Mouse (Mus musculus) hindbrain, embryonic 11.5 days (tissue): ENCODE data around the gene Pwp1. TPM values are rescaled to one million over a fixed set of nuclear protein-coding genes. Genes with fewer than 3 reads are reported as not detected.

Experiments used
- ATAC-seq: fragments of 200-750 bp; cut with Nextera tagmentation; 2 replicates; pipeline ENCODE4 v1.8.0; 2017; ENCODE audit warnings: mild to moderate bottlenecking, moderate TSS enrichment, moderate library complexity; ENCODE audit not compliant: low FRiP score
- DNase-seq: peaks from one replicate; pipeline ENCODE4 v3.0.0-alpha.2; 2015; ENCODE audit warnings: low spot score
- H3K27ac ChIP-seq: fragments of 300-500 bp; sonication (generic); 2 replicates; pipeline ENCODE4 v1.5.1; 2014; ENCODE audit warnings: mild to moderate bottlenecking, low read depth, low read length
- H3K27me3 ChIP-seq: fragments of 300-500 bp; sonication (generic); 2 replicates; pipeline ENCODE4 v1.6.1; 2014; ENCODE audit warnings: mild to moderate bottlenecking, low read length, moderate library complexity, mixed read lengths; ENCODE audit not compliant: control insufficient read depth, insufficient read depth
- H3K36me3 ChIP-seq: fragments of 300-500 bp; sonication (generic); 2 replicates; pipeline ENCODE4 v1.6.1; 2014; ENCODE audit warnings: mild to moderate bottlenecking, low read length, moderate library complexity, mixed read lengths; ENCODE audit not compliant: control insufficient read depth, insufficient read depth
- H3K4me1 ChIP-seq: fragments of 300-500 bp; sonication (generic); replicated peaks from 2 replicates; pipeline ENCODE4 v1.6.1; 2014; ENCODE audit warnings: low read length, mixed read lengths; ENCODE audit not compliant: control insufficient read depth, insufficient read depth
- H3K4me2 ChIP-seq: fragments of 300-500 bp; sonication (generic); replicated peaks from 2 replicates; pipeline ENCODE4 v1.6.1; 2014; ENCODE audit warnings: mild to moderate bottlenecking, low read depth, low read length
- H3K4me3 ChIP-seq: fragments of 300-500 bp; sonication (generic); 2 replicates; pipeline ENCODE4 v1.5.1; 2014; ENCODE audit warnings: low read depth, low read length
- H3K9ac ChIP-seq: fragments of 300-500 bp; sonication (generic); 2 replicates; pipeline ENCODE4 v1.6.1; 2014; ENCODE audit warnings: low read depth, low read length
- H3K9me3 ChIP-seq: fragments of 300-500 bp; sonication (generic); 2 replicates; pipeline ENCODE4 v1.6.1; 2016; ENCODE audit warnings: low read length; ENCODE audit not compliant: control insufficient read depth
- WGBS: fragments of 180-500 bp; shearing (Covaris S2); extraction: QIAGEN DNeasy Blood & Tissue Kit; methylation state at CpG from one replicate; pipeline ENCODE4 v1.1.7; 2014; 5-methylcytosine and 5-hydroxymethylcytosine counted together
- polyA plus RNA-seq: library from polyadenylated mRNA; unstranded; fragments of >200 nt; fragmentation: Nextera tagmentation; extraction: Ambion mirVana; gene quantifications from 2 replicates; pipeline ENCODE4 v1.2.1, GENCODE M21; 2014

Pwp1 gene
- polyA plus RNA-seq, 1 experiment from 2014 or later = 91.7 TPM

DNA sequence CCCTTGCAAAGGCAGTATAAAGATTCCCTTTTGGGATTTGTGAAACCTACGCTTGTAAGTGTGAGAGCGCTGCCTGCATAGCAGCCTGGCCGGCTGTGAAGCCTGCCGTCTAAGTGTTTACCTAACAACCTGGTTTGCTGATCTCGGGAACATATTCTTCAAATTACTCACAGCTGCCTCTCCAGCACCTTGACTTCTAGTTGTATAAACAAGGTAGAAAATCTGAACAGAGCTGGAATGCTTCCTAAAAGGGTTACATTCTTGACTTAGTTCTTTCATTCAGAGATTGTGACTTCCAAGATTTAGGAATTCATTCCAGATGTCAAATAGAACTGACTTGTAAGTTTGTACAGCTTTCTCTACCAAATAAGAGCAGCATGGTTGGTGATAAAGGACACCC lies 46.5 kb downstream of the Pwp1 start:
- no peak overlapping the region for H3K27ac ChIP-seq
- 89% methylated on average over 5 of the region's 5 CpGs for WGBS
- no peaks in the 10 kb centered on the region for H3K27me3 ChIP-seq
- H3K9ac ChIP-seq = no peak overlapping the region
- no peaks in the 10 kb centered on the region for H3K9me3 ChIP-seq
- H3K36me3 ChIP-seq = 0 out of 2 replicates have a peak, but pooled peaks cover 2% of the 10 kb centered on the region
- ATAC-seq (no peak), DNase-seq (no peak)
- no peak overlapping the region for H3K4me3 ChIP-seq
- H3K4me1 ChIP-seq = no peaks in the 10 kb centered on the region
- no peak overlapping the region for H3K4me2 ChIP-seq

DNA sequence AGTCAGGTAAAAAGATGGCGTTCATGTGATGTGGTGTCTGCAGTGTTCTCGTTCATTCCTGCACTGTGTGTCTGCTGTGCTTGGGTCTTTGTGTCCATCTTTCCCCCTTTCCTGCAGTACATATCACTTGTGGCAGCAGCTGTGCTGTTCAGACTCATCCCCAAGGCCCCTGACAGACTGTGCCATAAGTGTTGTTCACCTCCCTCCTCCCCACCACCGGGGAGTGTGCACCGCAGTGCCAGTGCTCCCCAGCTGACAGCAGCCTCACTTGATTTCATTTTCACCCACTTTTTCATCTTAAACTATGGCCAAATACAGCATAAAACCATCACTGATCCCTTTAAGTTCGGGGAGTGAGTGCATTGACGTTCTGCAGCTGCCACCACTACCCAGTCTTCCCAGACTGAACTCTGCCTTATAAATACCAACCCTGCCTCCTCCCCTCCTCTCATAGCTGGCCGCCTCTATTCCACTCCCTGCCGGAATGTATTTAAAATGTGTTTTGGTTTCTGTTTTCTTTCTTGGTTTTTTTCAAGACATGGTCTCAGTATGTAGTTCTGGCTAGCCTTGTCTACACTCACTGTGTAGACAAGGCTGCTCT lies 50.7 kb downstream of the Pwp1 start:
- Histone ChIP-seq H3K9me3 (no peaks in the 10 kb centered on the region), H3K9ac (no peak overlapping the region), H3K27ac (no peak overlapping the region), H3K4me1 (no peaks in the 10 kb centered on the region), H3K4me3 (no peak overlapping the region), H3K27me3 (no peaks in the 10 kb centered on the region), H3K36me3 (peaks cover 3% of the 10 kb centered on the region; the same call in 1 of the 2 replicates), H3K4me2 (no peak overlapping the region)
- ATAC-seq = no peak
- WGBS = 91% methylated on average over 8 of the region's 8 CpGs
- DNase-seq = no peak

DNA sequence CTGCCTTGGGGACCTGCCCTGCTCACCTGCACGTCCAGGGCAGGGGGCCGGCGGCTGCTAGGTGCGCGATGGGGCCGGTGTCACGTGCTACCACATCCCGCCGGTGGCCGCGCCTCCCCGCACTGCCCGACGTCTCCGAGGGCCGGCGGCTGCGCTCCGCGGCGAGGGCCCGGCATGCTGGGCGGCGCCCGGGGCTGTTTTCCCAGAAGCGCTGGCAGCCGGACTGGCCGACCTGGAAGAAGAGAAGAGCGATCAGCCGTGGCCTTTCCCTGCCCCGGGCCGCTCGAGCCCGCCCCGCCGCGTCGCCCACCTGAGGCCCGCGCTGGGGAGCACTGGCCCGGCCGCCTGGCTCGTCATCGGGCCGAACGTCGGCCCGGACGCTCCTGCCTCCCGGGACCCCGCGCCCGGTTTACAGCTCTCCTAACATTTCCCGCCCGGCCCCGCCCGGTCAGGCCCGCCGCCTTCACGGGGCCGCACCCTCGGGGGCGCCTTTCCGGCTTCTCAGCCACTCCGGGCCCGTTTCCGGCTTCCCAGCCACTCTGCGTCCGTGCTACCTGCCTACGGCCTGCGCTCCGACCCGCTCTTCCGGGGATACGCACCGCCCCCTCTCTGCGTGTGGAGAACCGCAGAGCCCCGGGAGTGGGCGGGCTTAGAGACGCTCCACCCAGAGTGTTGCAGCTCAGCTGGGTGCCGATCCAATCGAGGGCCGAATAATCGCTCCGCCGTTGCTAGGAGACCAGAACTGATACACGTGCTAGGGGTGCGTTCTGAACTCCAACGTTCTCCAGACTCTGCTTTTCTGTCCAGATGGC lies 87.4 kb downstream of the Pwp1 start, which contains the start of gene Prdm4:
Gene Prdm4 (minus strand): TSS at position 645 of the 812 bp plus-strand sequence.
- Histone ChIP-seq H3K9ac (peak within 1 kb of the TSS; percentile 90), H3K4me2 (peak within 1 kb of the TSS; percentile 78), H3K9me3 (no peaks in the 10 kb centered on the region), H3K4me3 (peak within 1 kb of the TSS; percentile 95), H3K36me3 (no peaks in the 10 kb centered on the region), H3K27me3 (no peaks in the 10 kb centered on the region), H3K27ac (peak within 1 kb of the TSS; percentile 89), H3K4me1 (peaks cover 4% of the 10 kb centered on the region; the same call in 1 of the 2 replicates)
- ATAC-seq = peak; percentile 100
- DNase-seq = peak; percentile 99
- WGBS = under 1% methylated on average over 76 of the region's 90 CpGs

- peak within 1 kb of the TSS; percentile 44 for H3K4me3 ChIP-seq
- H3K9me3 ChIP-seq = no peaks in the 10 kb centered on the region
Measured at GRCm38 (mm10) chr10:85927676-85928445, 98.6 kb downstream of the Pwp1 start, which contains the start of gene Ascl4. Gene Ascl4, plus strand, starts transcription at chr10:85927681.

DNA sequence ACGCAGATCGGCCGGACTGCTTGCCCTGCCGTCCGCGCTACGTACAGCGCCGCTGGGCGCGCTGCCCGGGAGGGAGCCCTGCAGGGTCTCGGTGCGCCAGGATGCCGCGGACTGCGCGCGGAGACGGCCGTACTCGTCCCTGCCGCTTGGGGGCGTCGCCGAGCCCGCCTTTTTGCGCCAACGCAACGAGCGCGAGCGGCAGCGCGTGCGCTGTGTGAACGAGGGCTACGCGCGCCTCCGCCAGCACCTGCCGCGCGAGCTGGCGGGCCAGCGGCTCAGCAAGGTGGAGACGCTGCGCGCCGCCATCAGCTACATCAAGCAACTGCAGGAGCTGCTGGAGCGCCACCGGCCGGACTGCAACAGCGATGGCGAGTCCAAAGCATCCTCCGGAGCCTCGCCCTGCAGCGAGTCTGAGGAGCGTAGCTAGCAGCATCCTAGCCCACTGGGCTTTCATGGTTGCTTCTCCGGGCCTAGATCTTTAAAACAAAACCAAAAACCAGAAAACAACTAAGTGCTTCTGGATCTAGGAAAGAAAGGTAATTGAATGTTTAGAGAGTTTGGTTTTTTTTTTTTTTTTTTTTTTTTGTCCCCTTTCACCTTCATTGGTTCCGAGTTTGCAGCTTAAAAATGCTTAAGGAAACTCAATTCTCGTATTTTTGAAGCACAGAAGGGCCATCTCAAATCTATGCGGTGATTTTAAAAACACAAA lies 99.4 kb downstream of the Pwp1 start:
- Histone ChIP-seq H3K4me2 (peak overlapping the region; percentile 86), H3K9ac (peak overlapping the region; percentile 49; the same call in 1 of the 2 replicates), H3K27me3 (0 out of 2 replicates have a peak, but pooled peaks cover 5% of the 10 kb centered on the region), H3K36me3 (no peaks in the 10 kb centered on the region), H3K9me3 (no peaks in the 10 kb centered on the region), H3K27ac (no peak overlapping the region), H3K4me1 (no peaks in the 10 kb centered on the region; the same call in 1 of the 2 replicates), H3K4me3 (peak overlapping the region; percentile 44)
- 1% methylated on average over 63 of the region's 63 CpGs for WGBS
- peak; percentile 86 for DNase-seq
- ATAC-seq = peak; percentile 89

More at GRCm38 (mm10) chr10:85927676-85928445, 98.6 kb downstream of the Pwp1 start, which contains the start of gene Ascl4:
- Histone ChIP-seq H3K36me3 (no peaks in the 10 kb centered on the region), H3K27ac (no peak within 1 kb of the TSS), H3K27me3 (0 out of 2 replicates have a peak, but pooled peaks cover 5% of the 10 kb centered on the region), H3K4me2 (peak within 1 kb of the TSS; percentile 86), H3K9ac (peak within 1 kb of the TSS; percentile 49; the same call in 1 of the 2 replicates), H3K4me1 (no peaks in the 10 kb centered on the region; the same call in 1 of the 2 replicates)
- peak; percentile 61 for DNase-seq
- WGBS = 2% methylated on average over 23 of the region's 23 CpGs
- ATAC-seq = 0 out of 2 replicates have a peak, but pooled peaks have one; percentile 17

DNA sequence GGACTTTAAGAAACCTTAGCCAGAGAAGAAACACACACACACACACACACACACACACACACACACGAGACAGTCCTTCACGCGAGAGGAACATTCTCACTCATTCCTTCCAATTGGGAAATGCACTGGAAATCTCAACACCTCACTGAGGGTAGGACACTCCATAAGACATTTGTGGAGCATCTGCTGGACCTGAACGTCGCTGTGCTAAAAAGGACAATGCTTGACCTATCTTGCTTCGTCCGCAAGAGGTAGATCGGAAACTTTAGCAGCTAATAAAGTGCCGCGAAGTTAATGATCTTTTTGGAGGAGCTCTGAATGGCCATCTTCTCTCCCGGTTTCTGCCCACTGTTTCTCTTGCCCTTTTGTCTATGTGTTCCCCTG lies 99.9 kb downstream of the Pwp1 start:
- Histone ChIP-seq H3K9ac (no peak overlapping the region), H3K4me2 (peak overlapping the region; percentile 86), H3K4me3 (peak overlapping the region; percentile 44), H3K9me3 (no peaks in the 10 kb centered on the region), H3K4me1 (no peaks in the 10 kb centered on the region; the same call in 1 of the 2 replicates), H3K36me3 (no peaks in the 10 kb centered on the region), H3K27ac (no peak overlapping the region), H3K27me3 (0 out of 2 replicates have a peak, but pooled peaks cover 5% of the 10 kb centered on the region)
- WGBS = 55% methylated on average over 11 of the region's 11 CpGs
- ATAC-seq = no peak
- peak; percentile 38 for DNase-seq

DNA sequence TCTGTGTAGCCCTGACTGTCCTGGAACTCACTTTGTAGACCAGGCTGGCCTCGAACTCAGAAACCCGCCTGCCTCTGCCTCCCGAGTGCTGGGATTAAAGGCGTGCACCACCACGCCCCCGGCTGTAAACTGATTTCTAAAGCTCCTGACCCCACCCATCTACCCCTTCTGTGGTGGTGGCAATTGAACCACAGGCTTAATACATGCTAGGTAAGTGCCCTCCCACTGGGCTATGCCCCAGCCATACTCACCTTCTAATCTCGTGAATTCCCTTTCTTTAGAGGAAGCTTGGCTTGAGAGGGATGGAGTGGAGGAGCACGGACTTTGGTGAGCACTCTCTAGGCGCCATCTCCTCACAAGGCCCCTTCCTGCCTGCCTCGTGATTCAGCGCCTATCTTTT lies 100.7 kb downstream of the Pwp1 start:
- DNase-seq (no peak), ATAC-seq (no peak)
- H3K27ac ChIP-seq = no peak overlapping the region
- H3K27me3 ChIP-seq = 0 out of 2 replicates have a peak, but pooled peaks cover 5% of the 10 kb centered on the region
- no peaks in the 10 kb centered on the region; the same call in 1 of the 2 replicates for H3K4me1 ChIP-seq
- no peak overlapping the region for H3K4me2 ChIP-seq
- H3K36me3 ChIP-seq = no peaks in the 10 kb centered on the region
- H3K9ac ChIP-seq = no peak overlapping the region
- no peak overlapping the region for H3K4me3 ChIP-seq
- H3K9me3 ChIP-seq = no peaks in the 10 kb centered on the region
- WGBS = 95% methylated on average over 11 of the region's 11 CpGs
